Mouse (Mus musculus): Measurements from ENCODE around the gene Plce1. TPM values are rescaled to one million over a fixed set of nuclear protein-coding genes. Genes with fewer than 3 reads are reported as not detected.

The Plce1 gene
- total RNA-seq, 2 experiments from 2014 or later, result 4.8 to 5.6 TPM

GRCm38 (mm10) chr19:38596096-38596495 is 115.2 kb downstream of the Plce1 start:
- H3K27ac ChIP-seq, result no peak overlapping the region
- intact Hi-C loops (cut with DNase I), result no loop called here
- no peak overlapping the region for H3K4me3 ChIP-seq
- DNase-seq (ENCODE audit: extremely low spot score in 1 of 2, low spot score in 2 of 2), result no peak
- no peak for TF ChIP-seq CTCF (IDR thresholded peaks at IDR 0.05)

- Histone ChIP-seq H3K4me3 (no peak overlapping the region), H3K27ac (no peak overlapping the region)
- intact Hi-C loops (cut with DNase I), result no loop called here
- no peak for DNase-seq (ENCODE audit: extremely low spot score in 1 of 2, low spot score in 2 of 2)
- TF ChIP-seq CTCF (IDR thresholded peaks at IDR 0.05), result no peak
Observed at GRCm38 (mm10) chr19:38597392-38597791, 116.5 kb downstream of the Plce1 start.

GRCm38 (mm10) chr19:38599001-38599400 is 118.1 kb downstream of the Plce1 start:
- DNase-seq (ENCODE audit: extremely low spot score in 1 of 2, low spot score in 2 of 2), result no peak
- intact Hi-C loops (cut with DNase I), result no loop called here
- H3K27ac ChIP-seq, result no peak overlapping the region
- no peak overlapping the region for H3K4me3 ChIP-seq
- TF ChIP-seq CTCF (IDR thresholded peaks at IDR 0.05), result no peak

- intact Hi-C loops (cut with DNase I), result no loop called here
- Histone ChIP-seq H3K27ac (no peak overlapping the region), H3K4me3 (no peak overlapping the region)
- no peak for TF ChIP-seq CTCF (IDR thresholded peaks at IDR 0.05)
- no peak for DNase-seq (ENCODE audit: extremely low spot score in 1 of 2, low spot score in 2 of 2)
Observed at GRCm38 (mm10) chr19:38601127-38601526, 120.2 kb downstream of the Plce1 start.

GRCm38 (mm10) chr19:38602811-38603210 is 121.9 kb downstream of the Plce1 start:
- DNase-seq (ENCODE audit: extremely low spot score in 1 of 2, low spot score in 2 of 2), result no peak
- no peak overlapping the region for H3K27ac ChIP-seq
- no peak for TF ChIP-seq CTCF (IDR thresholded peaks at IDR 0.05)
- intact Hi-C loops (cut with DNase I), result no loop called here
- H3K4me3 ChIP-seq, result no peak overlapping the region

GRCm38 (mm10) chr19:38607236-38607635 is 126.3 kb downstream of the Plce1 start:
- Histone ChIP-seq H3K4me3 (no peak overlapping the region), H3K27ac (no peak overlapping the region)
- DNase-seq (ENCODE audit: extremely low spot score in 1 of 2, low spot score in 2 of 2), result no peak
- intact Hi-C loops (cut with DNase I), result no loop called here
- TF ChIP-seq CTCF (IDR thresholded peaks at IDR 0.05), result no peak

- H3K4me3 ChIP-seq, result no peak overlapping the region
- intact Hi-C loops (cut with DNase I), result no loop called here
Observed at GRCm38 (mm10) chr19:38608951-38609654, 128.2 kb downstream of the Plce1 start.

GRCm38 (mm10) chr19:38610291-38610690 is 129.4 kb downstream of the Plce1 start:
- DNase-seq (ENCODE audit: extremely low spot score in 1 of 2, low spot score in 2 of 2), result no peak
- TF ChIP-seq CTCF (IDR thresholded peaks at IDR 0.05), result no peak
- Histone ChIP-seq H3K27ac (no peak overlapping the region), H3K4me3 (no peak overlapping the region)
- intact Hi-C loops (cut with DNase I), result no loop called here

More at GRCm38 (mm10) chr19:38608951-38609654, 128.2 kb downstream of the Plce1 start:
- no peak overlapping the region for H3K27ac ChIP-seq
- TF ChIP-seq CTCF (IDR thresholded peaks at IDR 0.05), result no peak
- no peak for DNase-seq (ENCODE audit: extremely low spot score in 1 of 2, low spot score in 2 of 2)

- intact Hi-C loops (cut with DNase I), result no loop called here
- TF ChIP-seq CTCF (IDR thresholded peaks at IDR 0.05), result no peak
- Histone ChIP-seq H3K27ac (no peak overlapping the region), H3K4me3 (no peak overlapping the region)
- no peak for DNase-seq (ENCODE audit: extremely low spot score in 1 of 2, low spot score in 2 of 2)
Observed at GRCm38 (mm10) chr19:38610809-38611208, 129.9 kb downstream of the Plce1 start.

- H3K4me3 ChIP-seq, result no peak overlapping the region
- intact Hi-C loops (cut with DNase I), result no loop called here
- no peak for DNase-seq (ENCODE audit: extremely low spot score in 1 of 2, low spot score in 2 of 2)
- TF ChIP-seq CTCF (IDR thresholded peaks at IDR 0.05), result no peak
- H3K27ac ChIP-seq, result no peak overlapping the region
Observed at GRCm38 (mm10) chr19:38614067-38614675, 133.3 kb downstream of the Plce1 start.

GRCm38 (mm10) chr19:38615356-38615755 is 134.4 kb downstream of the Plce1 start:
- intact Hi-C loops (cut with DNase I), result no loop called here
- Histone ChIP-seq H3K4me3 (no peak overlapping the region), H3K27ac (no peak overlapping the region)
- no peak for TF ChIP-seq CTCF (IDR thresholded peaks at IDR 0.05)
- DNase-seq (ENCODE audit: extremely low spot score in 1 of 2, low spot score in 2 of 2), result no peak

GRCm38 (mm10) chr19:38620134-38620533 is 139.2 kb downstream of the Plce1 start:
- DNase-seq (ENCODE audit: extremely low spot score in 1 of 2, low spot score in 2 of 2), result no peak
- no peak for TF ChIP-seq CTCF (IDR thresholded peaks at IDR 0.05)
- intact Hi-C loops (cut with DNase I), result no loop called here

GRCm38 (mm10) chr19:38621546-38621945 is 140.6 kb downstream of the Plce1 start:
- Histone ChIP-seq H3K4me3 (no peak overlapping the region), H3K27ac (no peak overlapping the region)
- DNase-seq (ENCODE audit: extremely low spot score in 1 of 2, low spot score in 2 of 2), result no peak
- no peak for TF ChIP-seq CTCF (IDR thresholded peaks at IDR 0.05)
- intact Hi-C loops (cut with DNase I), result no loop called here

More at GRCm38 (mm10) chr19:38620134-38620533, 139.2 kb downstream of the Plce1 start:
- H3K4me3 ChIP-seq, result no peak overlapping the region
- H3K27ac ChIP-seq, result no peak overlapping the region

Data from left cerebral cortex, adult 2 months (tissue).